Mouse (Mus musculus) E14TG2a.4 (cell line): ENCODE measurements around the gene Tomm22.

Source experiments
- CTCF ChIP-seq: conservative IDR thresholded peaks from 2 replicates; pipeline ENCODE4 v1.5.1; 2014; ENCODE audit warnings: low read length
- NANOG ChIP-seq: IDR thresholded peaks from 2 replicates; pipeline ENCODE4 v1.6.1; 2014; ENCODE audit warnings: borderline replicate concordance, low read length, mixed read lengths
- POU5F1 ChIP-seq: IDR thresholded peaks from 2 replicates; pipeline ENCODE4 v1.6.1; 2014; ENCODE audit warnings: low read length, borderline replicate concordance

DNA sequence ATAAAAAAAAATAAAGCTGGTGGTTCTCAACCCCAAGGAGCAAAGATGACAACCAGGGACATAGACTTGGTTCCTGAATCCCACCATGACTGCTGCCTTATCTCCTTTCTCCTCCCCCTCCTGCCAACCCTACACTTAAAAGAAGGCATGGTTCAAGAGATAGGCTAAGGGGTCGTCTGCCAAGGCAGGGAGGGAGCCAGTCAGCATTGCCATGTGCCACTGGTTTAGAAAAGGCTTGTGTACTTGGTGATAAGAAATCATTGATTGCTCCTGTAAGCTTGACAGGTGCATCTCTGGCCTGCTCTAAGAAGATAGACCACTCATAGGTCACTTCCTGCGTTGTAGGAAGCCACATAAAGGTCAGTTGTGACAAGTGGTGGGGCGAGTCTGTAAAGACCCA is 24.9 kb downstream of the Tomm22 start:
- no peak for TF ChIP-seq CTCF
- TF ChIP-seq NANOG: no peak
- no peak for TF ChIP-seq POU5F1
